Mouse (Mus musculus) forebrain, embryonic 14.5 days (tissue): ENCODE results near the gene Alg1. TPM values are rescaled to one million over a fixed set of nuclear protein-coding genes. Genes with fewer than 3 reads are reported as not detected.

Experiments used
- ATAC-seq: fragments of 200-750 bp; cut with Nextera tagmentation; 2 replicates; pipeline ENCODE4 v1.8.0; 2017; ENCODE audit warnings: mild to moderate bottlenecking, moderate library complexity
- DNase-seq: peaks from one replicate; pipeline ENCODE4 v3.0.0-alpha.2; 2015; ENCODE audit warnings: low spot score
- H3K27ac ChIP-seq: fragments of 300-500 bp; sonication (generic); 2 replicates; pipeline ENCODE4 v1.5.1; 2014; ENCODE audit warnings: low read depth, mild to moderate bottlenecking, control low read depth, low read length, moderate library complexity
- H3K27me3 ChIP-seq: fragments of 300-500 bp; sonication (generic); replicated peaks from 2 replicates; pipeline ENCODE4 v1.6.1; 2014; ENCODE audit warnings: low read length, control low read depth, mixed read lengths; ENCODE audit not compliant: control insufficient read depth, insufficient read depth
- H3K36me3 ChIP-seq: fragments of 300-500 bp; sonication (generic); 2 replicates; pipeline ENCODE4 v1.6.1; 2014; ENCODE audit warnings: low read length, control low read depth; ENCODE audit not compliant: control insufficient read depth, insufficient read depth
- H3K4me1 ChIP-seq: fragments of 300-500 bp; sonication (generic); 2 replicates; pipeline ENCODE4 v1.6.1; 2014; ENCODE audit warnings: antibody characterized with exemption, low read length, control low read depth; ENCODE audit not compliant: control insufficient read depth, insufficient read depth
- H3K4me2 ChIP-seq: fragments of 300-500 bp; sonication (generic); 2 replicates; pipeline ENCODE4 v1.6.1; 2014; ENCODE audit warnings: mild to moderate bottlenecking, control low read depth, low read length
- H3K4me3 ChIP-seq: fragments of 300-500 bp; sonication (generic); 2 replicates; pipeline ENCODE4 v1.5.1; 2014; ENCODE audit warnings: low read depth, low read length, control low read depth
- H3K9ac ChIP-seq: fragments of 300-500 bp; sonication (generic); 2 replicates; pipeline ENCODE4 v1.6.1; 2014; ENCODE audit warnings: mild to moderate bottlenecking, low read length, control low read depth, moderate library complexity
- H3K9me3 ChIP-seq: fragments of 300-500 bp; sonication (generic); replicated peaks from 2 replicates; pipeline ENCODE4 v1.6.1; 2016; ENCODE audit warnings: low read length, control low read depth, mixed read lengths; ENCODE audit not compliant: control insufficient read depth
- whole genome bisulfite sequencing: fragments of 180-500 bp; shearing (Covaris S2); extraction: QIAGEN DNeasy Blood & Tissue Kit; methylation state at CpG from one replicate; pipeline ENCODE4 v1.1.7; 2014; 5-methylcytosine and 5-hydroxymethylcytosine counted together
- microRNA-seq: library from miRNA; unstranded; fragments of <30 nt; microRNA quantifications from one replicate; pipeline ENCODE4, GENCODE M21; 2016
- polyA plus RNA-seq: library from polyadenylated mRNA; unstranded; fragments of >200 nt; fragmentation: Nextera tagmentation; extraction: Ambion mirVana; gene quantifications from 2 replicates; pipeline ENCODE4 v1.2.1, GENCODE M21; 2014

Alg1 gene
- polyA plus RNA-seq, 1 experiment from 2014 or later, result 32.2 TPM

- WGBS, result 65% methylated on average over 5 of the region's 5 CpGs
- Histone ChIP-seq H3K4me2 (no peak overlapping the region), H3K4me1 (no peaks in the 10 kb centered on the region), H3K27me3 (no peaks in the 10 kb centered on the region), H3K9me3 (no peaks in the 10 kb centered on the region), H3K4me3 (no peak overlapping the region), H3K27ac (no peak overlapping the region), H3K36me3 (no peaks in the 10 kb centered on the region), H3K9ac (no peak overlapping the region)
- DNase-seq, result no peak
- no peak for ATAC-seq
These were observed 46.3 kb downstream of the Alg1 start for GRCm38 (mm10) chr16:5279571-5280222.

- no peak overlapping the region for H3K9ac ChIP-seq
- no peaks in the 10 kb centered on the region for H3K9me3 ChIP-seq
- H3K4me2 ChIP-seq, result no peak overlapping the region
- DNase-seq, result no peak
- WGBS, result 91% methylated on average over 9 of the region's 9 CpGs
- no peaks in the 10 kb centered on the region for H3K27me3 ChIP-seq
- no peak overlapping the region for H3K27ac ChIP-seq
- no peak for ATAC-seq
- H3K4me1 ChIP-seq, result no peaks in the 10 kb centered on the region
- H3K36me3 ChIP-seq, result no peaks in the 10 kb centered on the region
- no peak overlapping the region for H3K4me3 ChIP-seq
These were observed 49.3 kb downstream of the Alg1 start for GRCm38 (mm10) chr16:5282686-5283085.

- no peak overlapping the region for H3K4me3 ChIP-seq
- H3K4me1 ChIP-seq, result no peaks in the 10 kb centered on the region
- no peaks in the 10 kb centered on the region for H3K9me3 ChIP-seq
- no peak overlapping the region for H3K27ac ChIP-seq
- ATAC-seq (no peak), DNase-seq (no peak)
- no peak overlapping the region for H3K4me2 ChIP-seq
- H3K9ac ChIP-seq, result no peak overlapping the region
- no peaks in the 10 kb centered on the region for H3K36me3 ChIP-seq
- WGBS, result 39% methylated on average over 3 of the region's 3 CpGs
- H3K27me3 ChIP-seq, result no peaks in the 10 kb centered on the region
These were observed 52.0 kb downstream of the Alg1 start for GRCm38 (mm10) chr16:5285376-5285775.

Small RNA genes lying within 50 kb of the gene (microRNA-seq; reads per million reads assigned to microRNA genes)
- gene Gm23689 (not detected), gene Gm26095 (not detected), gene Mir6364 (not detected)

Other genes starting within 250 kb of the Alg1 start
- not detected in 2 replicates for gene Sept12, start 235.8 kb upstream of the Alg1 start, polyA plus RNA-seq
- gene Smim22, start 226.3 kb upstream of the Alg1 start, polyA plus RNA-seq, result 0.75 and 1.1 TPM in 2 replicates
- gene Rogdi, start 220.1 kb upstream of the Alg1 start, polyA plus RNA-seq, result 101 and 103 TPM in 2 replicates
- 120 and 123 TPM in 2 replicates for gene Glyr1, start 183.8 kb upstream of the Alg1 start, polyA plus RNA-seq
- 14.3 and 16.2 TPM in 2 replicates for gene Ubn1, start 183.6 kb upstream of the Alg1 start, polyA plus RNA-seq
- 0.08 and 0.11 TPM in 2 replicates for gene Ppl, start 101.2 kb upstream of the Alg1 start, polyA plus RNA-seq
- 0.17 TPM in 1 of 2 replicates, not detected in the other for gene Sec14l5, start 86.5 kb upstream of the Alg1 start, polyA plus RNA-seq
- gene Nagpa, start 29.6 kb upstream of the Alg1 start, polyA plus RNA-seq, result 7.4 and 8.1 TPM in 2 replicates
- gene AU021092, start 11.3 kb upstream of the Alg1 start, polyA plus RNA-seq, result 17.4 and 17.6 TPM in 2 replicates
- gene Eef2kmt, start 22.4 kb downstream of the Alg1 start, polyA plus RNA-seq, result 10.3 and 11.5 TPM in 2 replicates